Mouse (Mus musculus) cerebellum, adult 2 months (tissue): ENCODE measurements around the gene Stoml2.

ENCODE experiments used
- CTCF ChIP-seq: fragments of 200-500 bp; IDR thresholded peaks from 2 replicates; pipeline ENCODE4 v1.5.1; 2011; ENCODE audit warnings: low read depth, mild to moderate bottlenecking, control low read depth, low read length, moderate library complexity, borderline replicate concordance; ENCODE audit not compliant: insufficient read depth
- POLR2A ChIP-seq: fragments of 200-500 bp; IDR thresholded peaks from 2 replicates; pipeline ENCODE4 v1.6.1; 2011; ENCODE audit warnings: low read length, control low read depth, borderline replicate concordance; ENCODE audit not compliant: insufficient read depth

DNA sequence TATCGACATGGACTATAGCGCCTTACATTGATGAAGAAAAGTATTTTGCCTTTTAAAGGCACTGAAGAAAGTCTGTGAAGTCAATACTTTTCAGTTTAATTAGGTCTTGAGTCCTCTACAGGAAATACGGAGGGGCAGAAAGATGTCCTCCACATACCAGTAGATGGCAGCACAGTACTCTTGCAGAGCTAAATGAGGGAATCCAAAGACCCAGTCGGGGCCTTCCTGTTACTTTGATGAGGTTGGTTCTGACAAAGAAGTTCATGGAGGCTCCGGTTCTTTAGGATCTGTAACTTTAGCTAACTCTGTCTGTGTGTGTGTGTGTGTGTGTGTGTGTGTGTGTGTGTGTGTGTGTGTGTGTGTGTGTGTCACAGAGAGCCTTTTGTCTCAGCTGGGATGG is 15.7 kb upstream of the Stoml2 start:
- peak; percentile 67; the same call in 1 of the 2 replicates for TF ChIP-seq CTCF
- no peak for TF ChIP-seq POLR2A
